Mouse (Mus musculus): ENCODE results near the gene Scg3. TPM values are rescaled to one million over a fixed set of nuclear protein-coding genes. Genes with fewer than 3 reads are reported as not detected.

The Scg3 gene
- polyA plus RNA-seq, 2 experiments, result 0.30 to 0.50 TPM

DNA sequence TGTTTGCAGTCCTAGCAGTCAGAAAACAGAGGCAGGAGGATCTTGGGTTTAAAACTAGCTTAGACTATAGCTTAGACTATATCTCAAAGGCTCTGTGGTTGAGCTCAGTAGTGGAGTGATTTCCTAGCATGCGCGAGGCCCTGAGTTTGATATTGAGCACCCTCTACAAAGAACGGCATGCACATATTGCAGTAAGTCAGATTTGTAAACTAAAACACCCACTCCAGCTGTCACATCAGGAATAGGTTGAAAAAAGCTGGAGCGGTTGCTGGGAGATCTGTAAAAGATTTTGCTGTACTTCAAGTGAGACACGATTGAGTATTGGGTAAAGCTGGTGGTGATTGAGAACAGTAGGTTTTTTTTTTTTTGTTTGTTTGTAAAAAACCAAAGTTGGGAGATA lies 3.2 kb downstream of the Scg3 start:
- 86% methylated on average over 5 of the region's 5 CpGs for WGBS

DNA sequence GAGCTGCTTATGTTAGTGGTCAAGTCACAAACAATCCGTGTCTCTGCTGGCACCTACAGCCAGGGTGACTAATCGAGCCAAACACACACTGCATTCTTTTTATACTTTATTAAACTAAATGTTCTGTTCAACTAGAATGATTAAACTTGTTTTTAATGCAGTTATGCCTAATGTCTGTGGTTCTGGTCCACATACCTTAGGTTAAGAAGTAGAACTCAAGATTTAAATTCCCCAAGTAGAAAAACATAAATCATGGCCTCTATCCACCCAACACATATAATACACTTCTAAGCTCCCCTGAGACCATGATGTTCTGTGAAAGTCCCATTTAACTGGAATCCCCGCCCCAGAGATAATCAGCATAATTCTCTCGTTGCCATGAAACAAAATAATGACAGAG lies 4.2 kb downstream of the Scg3 start:
- WGBS, result 69% methylated on average over 4 of the region's 4 CpGs
- Histone ChIP-seq H3K4me3 (replicated peaks; ENCODE audit: low read length) (no peak overlapping the region), H3K9me3 (ENCODE audit: control insufficient read depth, low read length) (no peaks in the 10 kb centered on the region), H3K4me1 (ENCODE audit: control insufficient read depth, insufficient read depth, low read length) (peaks cover 6% of the 10 kb centered on the region; the same call in 1 of the 2 replicates), H3K36me3 (ENCODE audit: control insufficient read depth, insufficient read depth, low read length) (no peaks in the 10 kb centered on the region), H3K9ac (ENCODE audit: low read depth, low read length, severe bottlenecking) (no peak overlapping the region), H3K4me2 (replicated peaks; ENCODE audit: low read depth, low read length, severe bottlenecking) (no peak overlapping the region), H3K27me3 (ENCODE audit: control insufficient read depth, insufficient read depth, low read length) (no peaks in the 10 kb centered on the region; the same call in 1 of the 2 replicates), H3K27ac (replicated peaks; ENCODE audit: low read depth, low read length) (no peak overlapping the region)
- DNase-seq (ENCODE audit: low spot score) (no peak), ATAC-seq (ENCODE audit: low FRiP score, low read depth) (no peak)
- no peak for TF ChIP-seq POLR2A (IDR thresholded peaks at IDR 0.05; ENCODE audit: borderline replicate concordance, extremely low read depth, insufficient read depth, insufficient read length)

More for the DNA sequence above, 3.2 kb downstream of the Scg3 start:
- H3K9me3 ChIP-seq (ENCODE audit: control insufficient read depth, low read length), result no peaks in the 10 kb centered on the region
- H3K4me1 ChIP-seq (ENCODE audit: control insufficient read depth, insufficient read depth, low read length), result peaks cover 6% of the 10 kb centered on the region; the same call in 1 of the 2 replicates
- no peak for ATAC-seq (ENCODE audit: low FRiP score, low read depth)
- no peak overlapping the region for H3K27ac ChIP-seq (replicated peaks; ENCODE audit: low read depth, low read length)
- DNase-seq (ENCODE audit: low spot score), result no peak
- TF ChIP-seq POLR2A (IDR thresholded peaks at IDR 0.05; ENCODE audit: borderline replicate concordance, extremely low read depth, insufficient read depth, insufficient read length), result no peak
- no peak overlapping the region for H3K4me3 ChIP-seq (replicated peaks; ENCODE audit: low read length)
- H3K4me2 ChIP-seq (replicated peaks; ENCODE audit: low read depth, low read length, severe bottlenecking), result no peak overlapping the region
- no peak overlapping the region for H3K9ac ChIP-seq (ENCODE audit: low read depth, low read length, severe bottlenecking)
- H3K36me3 ChIP-seq (ENCODE audit: control insufficient read depth, insufficient read depth, low read length), result no peaks in the 10 kb centered on the region
- H3K27me3 ChIP-seq (ENCODE audit: control insufficient read depth, insufficient read depth, low read length), result no peaks in the 10 kb centered on the region; the same call in 1 of the 2 replicates

DNA sequence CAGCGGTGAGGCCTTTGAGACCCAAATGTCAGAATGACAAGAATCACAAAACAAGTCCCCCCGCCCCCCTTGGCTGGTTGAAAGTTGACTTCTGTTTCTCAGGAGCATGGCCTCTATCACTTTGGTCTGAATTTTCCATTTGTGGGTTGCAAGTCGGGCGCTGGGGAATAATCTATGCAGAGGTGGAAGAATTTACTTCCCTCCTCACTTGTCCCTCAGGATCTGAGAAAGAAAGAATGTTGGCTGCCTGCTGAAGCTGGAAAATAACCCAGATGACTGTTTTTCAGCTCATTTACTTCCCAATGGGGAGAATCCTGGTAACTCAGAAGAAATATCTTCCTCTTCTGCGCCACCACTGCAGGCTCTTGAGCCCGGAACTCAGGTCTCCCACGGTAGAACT lies 5.5 kb downstream of the Scg3 start:
- H3K9me3 ChIP-seq (ENCODE audit: control insufficient read depth, low read length), result no peaks in the 10 kb centered on the region
- TF ChIP-seq POLR2A (IDR thresholded peaks at IDR 0.05; ENCODE audit: borderline replicate concordance, extremely low read depth, insufficient read depth, insufficient read length), result no peak
- no peak overlapping the region for H3K9ac ChIP-seq (ENCODE audit: low read depth, low read length, severe bottlenecking)
- H3K4me2 ChIP-seq (replicated peaks; ENCODE audit: low read depth, low read length, severe bottlenecking), result no peak overlapping the region
- H3K4me3 ChIP-seq (replicated peaks; ENCODE audit: low read length), result no peak overlapping the region
- no peak for ATAC-seq (ENCODE audit: low FRiP score, low read depth)
- no peaks in the 10 kb centered on the region for H3K36me3 ChIP-seq (ENCODE audit: control insufficient read depth, insufficient read depth, low read length)
- H3K4me1 ChIP-seq (ENCODE audit: control insufficient read depth, insufficient read depth, low read length), result no peaks in the 10 kb centered on the region
- no peak overlapping the region for H3K27ac ChIP-seq (replicated peaks; ENCODE audit: low read depth, low read length)
- 79% methylated on average over 7 of the region's 7 CpGs for WGBS
- H3K27me3 ChIP-seq (ENCODE audit: control insufficient read depth, insufficient read depth, low read length), result no peaks in the 10 kb centered on the region; the same call in 1 of the 2 replicates
- no peak for DNase-seq (ENCODE audit: low spot score)

DNA sequence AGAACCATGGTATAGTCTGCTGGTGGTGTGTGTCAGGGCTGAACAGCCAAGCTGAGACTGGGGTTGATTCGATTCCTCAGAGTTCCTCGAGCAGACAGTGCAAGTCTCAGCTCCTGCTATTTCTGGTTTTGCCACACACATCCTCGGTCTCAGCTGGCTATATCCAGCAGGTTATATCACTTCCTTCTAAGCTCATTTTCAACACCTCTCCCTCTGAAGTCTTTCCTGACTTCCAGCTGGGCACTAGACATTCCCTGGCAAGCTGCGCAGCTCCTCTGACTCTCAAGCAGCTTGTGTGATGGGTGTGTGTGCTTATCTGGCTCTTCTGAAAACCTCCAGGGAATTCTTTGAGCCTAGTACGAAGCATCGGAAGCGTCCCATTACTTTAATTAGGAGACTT lies 7.6 kb downstream of the Scg3 start:
- no peaks in the 10 kb centered on the region for H3K36me3 ChIP-seq (ENCODE audit: control insufficient read depth, insufficient read depth, low read length)
- H3K9me3 ChIP-seq (ENCODE audit: control insufficient read depth, low read length), result no peaks in the 10 kb centered on the region
- 68% methylated on average over 7 of the region's 7 CpGs for WGBS
- no peak overlapping the region for H3K4me2 ChIP-seq (replicated peaks; ENCODE audit: low read depth, low read length, severe bottlenecking)
- TF ChIP-seq POLR2A (IDR thresholded peaks at IDR 0.05; ENCODE audit: borderline replicate concordance, extremely low read depth, insufficient read depth, insufficient read length), result no peak
- H3K27ac ChIP-seq (replicated peaks; ENCODE audit: low read depth, low read length), result no peak overlapping the region
- ATAC-seq (ENCODE audit: low FRiP score, low read depth) (no peak), DNase-seq (ENCODE audit: low spot score) (no peak)
- no peak overlapping the region for H3K4me3 ChIP-seq (replicated peaks; ENCODE audit: low read length)
- H3K27me3 ChIP-seq (ENCODE audit: control insufficient read depth, insufficient read depth, low read length), result no peaks in the 10 kb centered on the region; the same call in 1 of the 2 replicates
- no peak overlapping the region for H3K9ac ChIP-seq (ENCODE audit: low read depth, low read length, severe bottlenecking)
- H3K4me1 ChIP-seq (ENCODE audit: control insufficient read depth, insufficient read depth, low read length), result no peaks in the 10 kb centered on the region

DNA sequence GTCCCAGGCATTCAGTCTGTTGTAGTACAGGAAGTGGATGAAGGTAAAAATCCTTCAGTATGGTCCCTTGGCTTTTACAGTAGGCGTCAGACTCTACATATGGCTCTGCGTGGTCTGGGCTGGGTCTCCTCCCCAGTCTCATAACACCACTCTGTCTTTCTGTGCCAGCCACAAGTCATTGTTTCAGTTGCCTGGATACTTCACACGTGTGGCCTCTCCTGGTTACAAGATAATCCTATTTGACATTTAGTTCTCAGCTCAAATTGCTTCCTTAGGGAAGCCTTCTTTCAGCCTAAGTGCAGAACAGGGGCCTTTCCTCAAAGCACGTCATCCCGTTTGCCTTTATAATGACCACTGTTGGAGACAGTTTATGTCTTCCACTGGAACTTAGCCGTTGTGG lies 11.1 kb downstream of the Scg3 start:
- DNase-seq (ENCODE audit: low spot score), result no peak
- Histone ChIP-seq H3K4me1 (ENCODE audit: control insufficient read depth, insufficient read depth, low read length) (no peaks in the 10 kb centered on the region), H3K27me3 (ENCODE audit: control insufficient read depth, insufficient read depth, low read length) (no peaks in the 10 kb centered on the region), H3K4me3 (replicated peaks; ENCODE audit: low read length) (no peak overlapping the region), H3K36me3 (ENCODE audit: control insufficient read depth, insufficient read depth, low read length) (no peaks in the 10 kb centered on the region), H3K9ac (ENCODE audit: low read depth, low read length, severe bottlenecking) (no peak overlapping the region), H3K4me2 (replicated peaks; ENCODE audit: low read depth, low read length, severe bottlenecking) (no peak overlapping the region), H3K27ac (replicated peaks; ENCODE audit: low read depth, low read length) (no peak overlapping the region), H3K9me3 (ENCODE audit: control insufficient read depth, low read length) (no peaks in the 10 kb centered on the region)
- no peak for ATAC-seq (ENCODE audit: low FRiP score, low read depth)
- no peak for TF ChIP-seq POLR2A (IDR thresholded peaks at IDR 0.05; ENCODE audit: borderline replicate concordance, extremely low read depth, insufficient read depth, insufficient read length)
- WGBS, result 76% methylated on average over 6 of the region's 6 CpGs

DNA sequence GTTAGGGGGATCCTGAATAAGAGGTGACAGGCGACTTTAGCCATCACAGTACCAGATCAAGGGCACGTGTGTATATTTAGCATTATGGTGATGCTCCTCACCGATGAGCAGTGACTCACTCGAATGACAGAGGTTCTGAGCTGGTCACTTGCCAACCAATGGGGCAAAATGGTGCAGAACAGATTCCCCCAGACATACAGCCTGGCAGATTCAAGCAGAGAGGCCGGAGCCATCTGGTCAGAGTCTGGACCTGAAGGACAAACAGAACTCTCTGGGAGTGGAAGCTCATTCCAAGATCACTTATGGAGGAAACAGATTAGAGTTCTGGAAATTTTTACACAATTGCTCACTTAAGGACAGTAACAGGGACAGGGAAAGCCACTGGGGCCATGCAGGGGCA lies 17.2 kb downstream of the Scg3 start:
- no peaks in the 10 kb centered on the region for H3K27me3 ChIP-seq (ENCODE audit: control insufficient read depth, insufficient read depth, low read length)

More for the DNA sequence above, 17.2 kb downstream of the Scg3 start:
- ATAC-seq (ENCODE audit: low FRiP score, low read depth) (no peak), DNase-seq (ENCODE audit: low spot score) (no peak)
- no peaks in the 10 kb centered on the region for H3K36me3 ChIP-seq (ENCODE audit: control insufficient read depth, insufficient read depth, low read length)
- H3K4me1 ChIP-seq (ENCODE audit: control insufficient read depth, insufficient read depth, low read length), result no peaks in the 10 kb centered on the region
- no peak overlapping the region for H3K4me2 ChIP-seq (replicated peaks; ENCODE audit: low read depth, low read length, severe bottlenecking)
- no peaks in the 10 kb centered on the region for H3K9me3 ChIP-seq (ENCODE audit: control insufficient read depth, low read length)
- 83% methylated on average over 5 of the region's 5 CpGs for WGBS
- no peak overlapping the region for H3K27ac ChIP-seq (replicated peaks; ENCODE audit: low read depth, low read length)
- H3K4me3 ChIP-seq (replicated peaks; ENCODE audit: low read length), result no peak overlapping the region
- H3K9ac ChIP-seq (ENCODE audit: low read depth, low read length, severe bottlenecking), result no peak overlapping the region
- TF ChIP-seq POLR2A (IDR thresholded peaks at IDR 0.05; ENCODE audit: borderline replicate concordance, extremely low read depth, insufficient read depth, insufficient read length), result no peak

Measured in limb, embryonic 14.5 days (tissue).